Mouse (Mus musculus): ENCODE results near the gene 6430550D23Rik. TPM values are rescaled to one million over a fixed set of nuclear protein-coding genes. Genes with fewer than 3 reads are reported as not detected.
"Not testable (repeated sequence)": the region's sequence is repeated elsewhere in the genome, so short reads cannot be mapped to it uniquely, and the experiment has no call there.

Gene 6430550D23Rik
- total RNA-seq, 2 experiments from 2014 or later = 1.6 to 2.0 TPM

DNA sequence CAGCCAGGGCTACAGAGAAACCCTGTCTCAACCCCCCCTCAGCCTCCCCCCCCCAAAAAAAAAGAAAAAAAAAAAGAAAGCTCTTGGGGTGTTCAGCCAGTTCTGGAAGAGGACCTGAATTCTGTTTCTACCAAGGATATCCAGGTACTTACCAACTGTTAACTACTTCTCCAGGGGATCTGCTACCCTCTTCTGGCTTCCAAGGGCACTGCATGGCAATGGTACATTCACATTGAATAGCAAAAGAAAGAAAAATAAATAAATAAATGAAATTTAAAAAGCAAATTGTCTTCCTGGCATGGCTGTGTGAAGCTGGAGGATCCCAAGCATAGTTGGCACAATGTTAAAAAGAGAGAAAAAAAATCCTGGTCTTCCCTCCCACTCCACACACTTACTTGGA is 55.8 kb downstream of the 6430550D23Rik start:
- peak; percentile 36 to 45 for DNase-seq

DNA sequence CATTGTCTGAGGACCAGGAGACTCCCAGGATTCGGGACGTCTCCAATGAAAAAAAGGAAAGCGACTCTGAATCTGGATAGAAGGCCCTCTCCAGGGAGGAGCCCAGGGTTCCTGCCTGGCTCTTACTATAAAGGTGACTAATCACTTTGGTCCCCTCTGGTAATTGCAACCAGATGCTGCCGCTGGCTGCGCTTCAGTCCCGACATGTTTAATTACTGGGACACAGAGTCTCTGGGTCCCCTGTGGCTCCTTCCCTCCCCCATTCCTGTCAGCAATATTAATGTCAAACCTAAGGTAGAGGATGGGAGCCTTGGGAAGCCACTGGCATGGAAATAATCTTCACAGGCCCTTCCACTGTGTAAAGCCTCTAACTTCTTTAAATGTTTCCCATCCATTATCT is 58.4 kb downstream of the 6430550D23Rik start:
- DNase-seq = no peak

DNA sequence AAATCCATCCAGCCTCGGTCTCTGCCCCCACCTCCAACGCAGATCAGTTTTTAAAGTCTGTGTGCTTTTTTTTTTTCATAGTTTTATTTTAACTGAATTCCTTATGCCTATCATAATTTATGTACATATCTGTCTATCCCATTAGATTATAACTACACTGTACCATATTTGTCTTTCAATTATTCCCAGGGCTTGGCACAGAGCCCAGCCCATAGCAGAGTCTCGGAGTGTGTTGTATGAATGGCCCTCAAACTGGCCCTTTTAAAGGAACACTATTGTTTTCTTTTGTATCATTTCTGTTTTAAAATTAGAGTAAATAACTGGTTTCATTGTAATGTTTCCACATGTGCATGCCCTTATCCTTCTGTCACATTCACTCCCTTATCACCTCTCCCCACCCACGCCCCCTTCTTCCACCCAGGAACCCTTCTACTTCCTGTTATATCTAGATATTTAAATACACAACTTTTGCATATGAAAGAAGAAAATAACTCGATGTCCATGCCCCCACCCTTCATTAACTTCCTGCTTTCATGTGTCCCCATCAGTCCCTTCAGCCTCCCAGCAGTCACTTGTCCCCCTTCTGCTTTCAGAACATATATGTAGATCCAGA is 60.3 kb downstream of the 6430550D23Rik start:
- no peak for DNase-seq

- DNase-seq = no peak
These were observed 61.3 kb downstream of the 6430550D23Rik start for GRCm38 (mm10) chr2:155946499-155946898.

- peak; percentile 30 to 58 for DNase-seq
These were observed 61.7 kb downstream of the 6430550D23Rik start for GRCm38 (mm10) chr2:155946069-155946468.

- DNase-seq = no peak
These were observed 62.2 kb downstream of the 6430550D23Rik start for GRCm38 (mm10) chr2:155945580-155945979.

DNA sequence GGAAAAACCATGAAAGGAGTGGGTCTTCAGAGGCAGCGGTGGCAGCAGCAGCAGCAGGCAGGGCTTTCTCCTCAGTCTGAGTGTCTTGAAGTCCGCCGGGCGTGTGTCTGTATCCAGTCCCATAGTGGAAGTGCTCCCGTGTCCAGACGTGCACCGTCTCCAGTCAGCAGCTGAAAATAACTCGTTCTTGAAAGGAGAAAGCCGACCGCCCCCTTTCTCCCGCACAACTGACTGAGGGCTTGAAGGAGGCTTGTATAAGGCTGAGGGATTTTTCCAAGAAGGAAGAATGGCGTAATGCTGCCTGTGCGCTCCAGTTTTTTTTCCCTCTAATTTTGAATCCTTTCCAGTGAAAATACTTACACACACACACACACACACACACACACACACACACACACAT is 62.7 kb downstream of the 6430550D23Rik start, which contains the start of gene Gdf5:
Gene Gdf5 (minus strand): TSS at position 244 of the 400 bp plus-strand sequence.
- no peak for DNase-seq

GRCm38 (mm10) chr2:155944685-155945084 is 63.1 kb downstream of the 6430550D23Rik start:
- DNase-seq = no peak

DNA sequence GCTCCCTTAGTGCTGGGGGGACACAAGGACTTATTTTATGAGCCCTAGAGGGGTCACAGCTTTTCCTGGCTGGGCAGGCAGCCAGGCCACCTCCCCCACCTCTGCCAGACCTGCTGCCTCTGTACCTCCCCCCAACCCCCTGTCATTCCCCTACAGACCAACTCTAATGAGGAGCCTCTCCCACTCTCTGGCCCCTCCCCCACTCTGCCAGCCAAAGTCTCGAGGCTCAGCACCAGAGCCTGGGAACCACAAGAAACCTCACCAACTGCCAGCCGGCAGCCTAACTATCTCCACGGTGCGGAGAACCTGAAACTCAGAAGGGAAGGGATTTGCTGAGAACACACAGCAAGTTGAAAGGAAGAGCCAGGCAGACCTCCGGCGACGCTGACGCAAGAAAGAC is 64.3 kb downstream of the 6430550D23Rik start:
- DNase-seq = no peak

DNA sequence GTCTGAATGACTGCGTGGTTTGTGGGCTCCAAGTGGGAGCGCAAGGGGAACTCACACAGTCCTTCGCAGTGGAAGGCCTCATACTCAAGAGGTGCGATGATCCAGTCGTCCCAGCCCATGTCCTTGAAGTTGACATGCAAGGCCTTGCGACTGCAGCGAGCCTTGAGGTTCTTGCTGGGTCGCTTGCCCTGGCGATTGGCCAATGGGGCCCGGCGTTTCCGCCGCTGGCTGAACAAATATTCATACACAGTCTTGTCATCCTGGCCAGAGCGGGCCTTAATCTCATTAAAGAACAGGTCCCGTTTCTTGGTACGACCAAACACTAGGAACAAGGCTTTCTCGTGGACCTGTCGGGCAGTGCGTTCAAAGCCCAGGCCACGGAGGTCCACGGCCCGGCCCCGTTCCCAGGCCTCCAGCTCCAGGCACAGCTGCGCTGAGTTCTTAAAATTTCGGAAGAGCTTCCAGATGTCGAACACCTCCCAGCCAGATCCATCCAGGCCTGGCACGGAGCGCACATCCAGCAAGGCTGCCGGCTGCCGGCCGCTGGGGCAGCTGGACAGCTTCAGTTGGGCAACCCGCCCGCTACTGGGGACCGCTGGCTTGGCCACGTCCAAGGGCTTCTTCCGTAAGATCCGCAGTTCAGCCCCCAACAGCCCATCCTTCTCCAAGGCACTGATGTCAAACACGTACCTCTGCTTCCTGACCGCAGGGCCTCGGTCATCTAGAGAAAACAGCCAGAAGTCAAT is 65.9 kb downstream of the 6430550D23Rik start:
- DNase-seq = no peak

GRCm38 (mm10) chr2:155940681-155941080 is 67.1 kb downstream of the 6430550D23Rik start, which contains the start of gene Gm15557:
Gene Gm15557, plus strand, starts transcription at chr2:155940728.
- no peak for DNase-seq

DNA sequence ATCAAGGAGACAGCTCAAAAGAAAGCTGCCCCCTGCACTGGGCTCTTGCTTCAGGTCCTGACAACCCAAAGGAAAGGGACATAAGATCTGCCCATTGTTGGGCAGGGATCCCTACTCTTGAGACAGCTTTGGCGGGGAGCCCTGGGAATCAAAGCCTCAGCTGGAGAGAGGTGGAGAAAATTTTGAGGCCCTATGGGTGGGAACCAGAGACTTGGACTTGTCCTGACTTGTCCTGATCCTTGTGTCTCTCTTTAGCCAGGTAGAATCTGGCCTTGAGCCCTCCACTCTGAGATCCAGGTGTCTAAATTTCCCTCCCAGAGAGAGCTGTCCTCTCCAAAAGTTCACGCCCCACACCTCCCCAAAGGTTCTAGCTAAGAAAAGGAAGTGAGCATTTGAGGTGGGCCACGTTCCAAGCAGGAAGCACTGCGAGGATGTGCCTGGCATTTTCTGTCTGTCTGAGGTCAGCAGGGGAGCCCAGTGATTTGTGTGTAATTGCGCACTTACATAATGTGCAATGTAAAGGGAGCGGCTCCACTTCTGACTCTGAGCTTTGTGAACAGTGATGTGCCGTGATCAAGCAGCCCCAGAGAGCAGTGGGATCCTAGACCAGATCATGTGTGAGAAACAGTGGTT is 67.8 kb downstream of the 6430550D23Rik start:
- DNase-seq = no peak

DNA sequence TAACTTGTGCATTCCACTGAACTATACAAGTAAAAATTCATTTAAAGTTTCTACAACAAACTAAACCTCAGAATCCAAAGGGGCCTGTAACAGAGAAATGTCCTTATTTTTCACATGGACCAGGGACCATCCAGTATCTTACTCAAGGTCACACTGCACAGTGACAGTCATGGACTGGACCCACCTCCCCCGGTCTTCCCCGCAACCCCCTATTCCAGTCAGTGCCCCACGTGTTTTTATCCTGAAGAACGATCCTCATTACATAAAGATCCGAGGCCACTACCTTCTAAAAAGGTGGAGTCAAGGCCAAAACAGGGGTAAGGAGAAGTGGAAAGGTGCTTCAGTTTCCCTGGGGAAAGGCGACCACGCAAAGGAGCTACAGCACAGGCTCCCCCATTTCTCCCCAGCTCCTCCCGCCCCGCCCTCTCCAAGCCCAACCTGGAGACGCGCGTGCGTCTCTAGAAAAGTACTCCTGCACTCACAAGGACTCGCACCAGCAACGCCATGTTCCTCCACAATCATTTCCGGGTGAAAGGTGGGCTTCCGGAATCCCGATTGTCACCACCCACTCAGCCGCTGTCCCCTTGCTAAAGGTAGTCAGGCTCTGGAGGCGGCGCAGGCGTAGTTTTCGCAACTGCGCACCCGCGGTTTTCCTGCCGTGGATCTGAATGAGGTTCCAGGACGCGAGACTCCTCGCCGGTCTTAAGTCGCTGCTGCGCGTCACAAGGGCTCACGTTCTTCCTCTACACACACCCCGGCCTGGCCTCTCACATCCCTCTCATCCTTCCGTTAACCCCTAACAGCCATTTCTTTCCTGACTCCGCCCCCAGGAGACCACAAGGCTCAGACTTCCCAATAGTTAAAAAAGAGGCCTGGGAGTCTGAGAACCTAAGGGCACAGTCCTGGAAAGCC is 78.0 kb downstream of the 6430550D23Rik start, which contains the start of gene Uqcc1:
Gene Uqcc1 (minus strand): TSS at position 780 of the 912 bp plus-strand sequence.
- DNase-seq = peak; percentile 91

- DNase-seq = no peak
These were observed 78.9 kb downstream of the 6430550D23Rik start for GRCm38 (mm10) chr2:155928711-155929345.

DNA sequence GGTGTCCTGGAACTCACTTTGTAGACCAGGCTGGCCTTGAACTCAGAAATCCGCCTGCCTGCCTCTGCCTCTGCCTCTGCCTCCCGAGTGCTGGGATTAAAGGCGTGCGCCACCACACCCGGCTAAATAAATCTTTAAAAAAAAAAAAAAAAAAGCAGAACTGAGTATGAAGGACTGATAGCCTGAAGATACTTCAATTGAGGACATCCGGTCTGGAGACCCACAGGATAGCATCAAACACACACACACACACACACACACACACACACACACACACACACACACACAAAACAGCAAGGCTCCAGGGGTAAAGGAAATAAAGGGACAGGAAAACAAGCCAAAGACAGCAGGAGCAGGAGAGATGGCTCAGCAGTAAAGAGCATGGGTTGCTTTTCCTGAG is 82.6 kb downstream of the 6430550D23Rik start:
- DNase-seq = not testable (repeated sequence)

Other genes with a start within 250 kb of the 6430550D23Rik start
- 10 to 100 TPM; 42.0 to 46.5 TPM for gene Mmp24, start 232.6 kb downstream of the 6430550D23Rik start, total RNA-seq (2021)
- 10 to 100 TPM; 51.4 to 57.4 TPM for gene BC029722, start 188.6 kb downstream of the 6430550D23Rik start, total RNA-seq (2021)
- 10 to 100 TPM; 65.8 to 74.3 TPM for gene Eif6, start 181.1 kb downstream of the 6430550D23Rik start, total RNA-seq (2021)
- gene Fam83c, start 173.1 kb downstream of the 6430550D23Rik start, total RNA-seq (2021) = not detected
- gene Uqcc1, start 77.7 kb downstream of the 6430550D23Rik start, total RNA-seq (2021) = 10 to 100 TPM; 76.9 to 81.8 TPM
- gene Gm15557, start 67.2 kb downstream of the 6430550D23Rik start, total RNA-seq (2021) = not detected
- gene Gdf5, start 62.6 kb downstream of the 6430550D23Rik start, total RNA-seq (2021) = not detected
- 10 to 100 TPM; 20.1 to 21.5 TPM for gene Cep250, start 51.5 kb downstream of the 6430550D23Rik start, total RNA-seq (2021)
- 100 to 1,000 TPM; 181 to 202 TPM for gene Ergic3, start 68 bp upstream of the 6430550D23Rik start, total RNA-seq (2021)
- gene Fer1l4, start 45.0 kb upstream of the 6430550D23Rik start, total RNA-seq (2021) = not detected
- 1 to 10 TPM; 3.0 to 3.4 TPM for gene Spag4, start 57.2 kb upstream of the 6430550D23Rik start, total RNA-seq (2021)
- gene Cpne1, start 104.0 kb upstream of the 6430550D23Rik start, total RNA-seq (2021) = 10 to 100 TPM; 25.0 to 26.6 TPM
- 10 to 100 TPM; 23.3 to 30.5 TPM for gene Rbm12, start 104.0 kb upstream of the 6430550D23Rik start, total RNA-seq (2021)
- 10 to 100 TPM; 23.6 to 23.8 TPM for gene Gm28036, start 119.1 kb upstream of the 6430550D23Rik start, total RNA-seq (2021)
- 100 to 1,000 TPM; 159 to 179 TPM for gene Romo1, start 136.1 kb upstream of the 6430550D23Rik start, total RNA-seq (2021)
- gene Nfs1, start 136.2 kb upstream of the 6430550D23Rik start, total RNA-seq (2021) = 10 to 100 TPM; 41.5 to 45.7 TPM
- 100 to 1,000 TPM; 318 to 371 TPM for gene Rbm39, start 172.3 kb upstream of the 6430550D23Rik start, total RNA-seq (2021)
- 100 to 1,000 TPM in 1 of 2 experiments, 10 to 100 TPM in 1; 94.5 to 101 TPM for gene Phf20, start 188.5 kb upstream of the 6430550D23Rik start, total RNA-seq (2021)